Mouse (Mus musculus) limb, embryonic 14.5 days (tissue): ENCODE data around the gene Fzd10. TPM values are rescaled to one million over a fixed set of nuclear protein-coding genes. Genes with fewer than 3 reads are reported as not detected.

Experiments
- ATAC-seq: fragments of 200-750 bp; cut with Nextera tagmentation; 2 replicates; pipeline ENCODE4 v1.8.0; 2017; ENCODE audit warnings: low read depth, moderate number of reproducible peaks, moderate TSS enrichment; ENCODE audit not compliant: low FRiP score
- DNase-seq: peaks from one replicate; pipeline ENCODE4 v3.0.0-alpha.2; 2015; ENCODE audit warnings: low spot score
- H3K27ac ChIP-seq: fragments of 300-500 bp; sonication (generic); replicated peaks from 2 replicates; pipeline ENCODE4 v1.5.1; 2014; ENCODE audit warnings: low read depth, mild to moderate bottlenecking, low read length, moderate library complexity, mixed read lengths
- H3K27me3 ChIP-seq: fragments of 300-500 bp; sonication (generic); 2 replicates; pipeline ENCODE4 v1.6.1; 2014; ENCODE audit warnings: low read length, mixed read lengths; ENCODE audit not compliant: control insufficient read depth, insufficient read depth
- H3K36me3 ChIP-seq: fragments of 300-500 bp; sonication (generic); 2 replicates; pipeline ENCODE4 v1.6.1; 2014; ENCODE audit warnings: mild to moderate bottlenecking, low read length, moderate library complexity, mixed read lengths; ENCODE audit not compliant: control insufficient read depth, insufficient read depth
- H3K4me1 ChIP-seq: fragments of 300-500 bp; sonication (generic); 2 replicates; pipeline ENCODE4 v1.6.1; 2014; ENCODE audit warnings: antibody characterized with exemption, low read length, mixed read lengths; ENCODE audit not compliant: control insufficient read depth, insufficient read depth
- H3K4me2 ChIP-seq: fragments of 300-500 bp; sonication (generic); replicated peaks from 2 replicates; pipeline ENCODE4 v1.6.1; 2014; ENCODE audit warnings: low read depth, mild to moderate bottlenecking, low read length, moderate library complexity; ENCODE audit not compliant: severe bottlenecking
- H3K4me3 ChIP-seq: fragments of 300-500 bp; sonication (generic); replicated peaks from 2 replicates; pipeline ENCODE4 v1.5.1; 2014; ENCODE audit warnings: low read length
- H3K9ac ChIP-seq: fragments of 300-500 bp; sonication (generic); 2 replicates; pipeline ENCODE4 v1.6.1; 2014; ENCODE audit warnings: mild to moderate bottlenecking, low read depth, low read length, moderate library complexity; ENCODE audit not compliant: severe bottlenecking
- H3K9me3 ChIP-seq: fragments of 300-500 bp; sonication (generic); 2 replicates; pipeline ENCODE4 v1.6.1; 2016; ENCODE audit warnings: low read length; ENCODE audit not compliant: control insufficient read depth
- POLR2A ChIP-seq: fragments of 200-500 bp; IDR thresholded peaks from 2 replicates; pipeline ENCODE4 v1.8.0; 2012; ENCODE audit warnings: inconsistent platforms, mild to moderate bottlenecking, moderate library complexity, borderline replicate concordance; ENCODE audit not compliant: insufficient read depth, insufficient read length; ENCODE audit errors: extremely low read depth
- WGBS: fragments of 180-500 bp; shearing (Covaris S2); extraction: QIAGEN DNeasy Blood & Tissue Kit; methylation state at CpG from one replicate; pipeline ENCODE4 v1.1.7; 2014; 5-methylcytosine and 5-hydroxymethylcytosine counted together
- polyA plus RNA-seq, 2 experiments: library from polyadenylated mRNA; depleted of rRNA in 1 of 2; stranded (reverse) in 1 of 2; unstranded in 1 of 2; fragments of >200 nt; fragmentation: Nextera tagmentation in 1 of 2; extraction: Ambion mirVana in 1 of 2; gene quantifications; 2 replicates each; pipeline versions ENCODE4 v1.2.1 to v1.2.3; 2012 to 2014

Gene Fzd10
- polyA plus RNA-seq, 2 experiments, result 12.5 to 23.1 TPM

DNA sequence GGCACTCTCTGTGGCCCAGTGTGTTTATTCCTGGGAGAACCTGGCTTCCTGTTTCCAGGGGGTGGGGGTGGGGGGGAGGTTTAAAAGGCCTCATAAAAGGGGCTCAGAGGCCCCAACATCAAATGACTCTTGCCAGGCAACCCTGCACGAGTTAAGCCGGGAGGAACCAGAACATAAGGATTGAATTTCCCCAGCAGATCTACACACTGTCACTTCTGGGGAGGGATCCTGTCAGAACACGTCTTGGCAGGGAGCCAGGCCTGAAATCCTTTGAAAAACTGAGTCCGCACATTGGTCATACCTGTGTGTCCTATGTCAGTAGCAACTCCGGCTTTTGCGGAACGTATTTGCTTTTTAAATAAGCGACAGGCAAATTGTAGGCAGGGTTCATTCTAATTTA lies 19.3 kb downstream of the Fzd10 start:
- Histone ChIP-seq H3K4me3 (no peak overlapping the region), H3K4me2 (peak overlapping the region; percentile 14), H3K9ac (no peak overlapping the region), H3K36me3 (no peaks in the 10 kb centered on the region), H3K27ac (0 out of 2 replicates have a peak overlapping the region, but pooled peaks have one; percentile 20), H3K4me1 (peaks cover 37% of the 10 kb centered on the region), H3K9me3 (no peaks in the 10 kb centered on the region), H3K27me3 (no peaks in the 10 kb centered on the region)
- ATAC-seq (no peak), DNase-seq (peak; percentile 66)
- no peak for TF ChIP-seq POLR2A
- WGBS, result 4% methylated on average over 8 of the region's 8 CpGs

DNA sequence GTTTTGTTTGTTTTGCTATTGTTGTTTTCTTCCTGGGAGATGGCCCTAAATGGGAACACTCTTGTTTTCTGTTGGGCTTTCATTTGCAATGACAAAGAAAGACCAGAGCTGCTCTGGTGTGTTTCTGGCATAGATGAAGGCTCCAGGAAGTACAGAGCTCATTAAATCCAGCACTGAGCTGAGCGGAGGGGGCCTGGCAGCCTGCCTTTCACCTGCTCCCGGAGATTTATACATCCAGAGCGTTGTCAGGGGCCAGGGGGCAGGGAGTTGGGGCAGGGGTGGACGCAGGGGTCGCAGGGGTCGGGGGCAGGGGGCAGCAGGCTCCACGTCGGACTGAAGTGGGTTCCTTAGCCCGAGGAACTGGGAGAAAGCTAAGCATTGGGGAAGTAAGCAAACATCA lies 19.8 kb downstream of the Fzd10 start:
- WGBS, result 4% methylated on average over 9 of the region's 9 CpGs
- TF ChIP-seq POLR2A, result no peak
- no peak for DNase-seq
- H3K9ac ChIP-seq, result no peak overlapping the region
- no peak overlapping the region for H3K4me2 ChIP-seq
- no peaks in the 10 kb centered on the region for H3K36me3 ChIP-seq
- peak; percentile 63; the same call in 1 of the 2 replicates for ATAC-seq
- H3K9me3 ChIP-seq, result no peaks in the 10 kb centered on the region
- no peak overlapping the region for H3K4me3 ChIP-seq
- 0 out of 2 replicates have a peak overlapping the region, but pooled peaks have one; percentile 28 for H3K27ac ChIP-seq
- no peaks in the 10 kb centered on the region for H3K27me3 ChIP-seq
- H3K4me1 ChIP-seq, result peaks cover 37% of the 10 kb centered on the region

DNA sequence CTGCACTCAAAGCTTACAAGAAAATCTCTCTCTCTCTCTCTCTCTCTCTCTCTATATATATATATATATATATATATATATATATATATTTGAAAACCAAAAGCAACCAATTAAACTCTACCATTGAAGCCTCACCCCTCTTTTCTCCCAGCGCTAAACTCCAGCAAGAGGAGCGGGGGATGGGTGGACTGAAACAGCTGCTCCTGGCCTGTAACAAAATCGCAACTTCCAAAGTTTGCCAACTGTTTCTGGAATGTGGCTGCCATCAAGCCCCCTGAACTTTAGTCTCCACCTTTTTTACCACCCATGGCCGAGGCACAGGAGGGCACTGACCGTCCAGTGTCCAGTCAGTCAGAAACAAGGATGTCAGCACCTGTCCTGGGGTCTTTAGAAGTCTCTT lies 27.1 kb downstream of the Fzd10 start:
- no peaks in the 10 kb centered on the region for H3K9me3 ChIP-seq
- H3K9ac ChIP-seq, result no peak overlapping the region
- TF ChIP-seq POLR2A, result no peak
- no peak overlapping the region for H3K27ac ChIP-seq
- DNase-seq (peak; percentile 49), ATAC-seq (0 out of 2 replicates have a peak, but pooled peaks have one; percentile 47)
- H3K36me3 ChIP-seq, result no peaks in the 10 kb centered on the region
- peaks cover 6% of the 10 kb centered on the region for H3K4me1 ChIP-seq
- WGBS, result 25% methylated on average over 5 of the region's 5 CpGs
- no peak overlapping the region for H3K4me2 ChIP-seq
- no peak overlapping the region for H3K4me3 ChIP-seq
- no peaks in the 10 kb centered on the region for H3K27me3 ChIP-seq

DNA sequence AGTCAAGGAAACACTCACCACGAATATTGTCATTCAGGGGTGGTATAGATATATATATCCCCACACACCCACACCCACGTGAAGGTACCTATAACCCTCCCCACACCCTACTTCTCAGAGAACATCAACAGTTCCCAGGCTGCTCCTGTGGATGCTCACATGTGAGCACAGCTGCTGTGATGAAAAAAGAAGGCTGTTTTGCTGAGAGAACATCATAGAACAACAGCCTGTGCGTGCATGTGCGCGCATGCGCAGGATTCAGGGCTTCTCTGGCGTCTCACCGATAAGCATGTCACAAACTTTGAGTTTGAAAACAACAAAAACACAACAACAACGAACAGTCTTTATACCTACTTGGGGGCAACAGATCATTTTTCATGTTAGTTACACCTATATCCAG lies 36.0 kb downstream of the Fzd10 start:
- Histone ChIP-seq H3K27me3 (no peaks in the 10 kb centered on the region), H3K9ac (no peak overlapping the region), H3K4me2 (peak overlapping the region; percentile 23), H3K36me3 (no peaks in the 10 kb centered on the region), H3K4me1 (peaks cover 4% of the 10 kb centered on the region; the same call in 1 of the 2 replicates), H3K27ac (no peak overlapping the region), H3K4me3 (no peak overlapping the region; the same call in 1 of the 2 replicates), H3K9me3 (no peaks in the 10 kb centered on the region)
- TF ChIP-seq POLR2A, result no peak
- DNase-seq (no peak), ATAC-seq (peak; percentile 26; the same call in 1 of the 2 replicates)
- WGBS, result 56% methylated on average over 9 of the region's 9 CpGs

DNA sequence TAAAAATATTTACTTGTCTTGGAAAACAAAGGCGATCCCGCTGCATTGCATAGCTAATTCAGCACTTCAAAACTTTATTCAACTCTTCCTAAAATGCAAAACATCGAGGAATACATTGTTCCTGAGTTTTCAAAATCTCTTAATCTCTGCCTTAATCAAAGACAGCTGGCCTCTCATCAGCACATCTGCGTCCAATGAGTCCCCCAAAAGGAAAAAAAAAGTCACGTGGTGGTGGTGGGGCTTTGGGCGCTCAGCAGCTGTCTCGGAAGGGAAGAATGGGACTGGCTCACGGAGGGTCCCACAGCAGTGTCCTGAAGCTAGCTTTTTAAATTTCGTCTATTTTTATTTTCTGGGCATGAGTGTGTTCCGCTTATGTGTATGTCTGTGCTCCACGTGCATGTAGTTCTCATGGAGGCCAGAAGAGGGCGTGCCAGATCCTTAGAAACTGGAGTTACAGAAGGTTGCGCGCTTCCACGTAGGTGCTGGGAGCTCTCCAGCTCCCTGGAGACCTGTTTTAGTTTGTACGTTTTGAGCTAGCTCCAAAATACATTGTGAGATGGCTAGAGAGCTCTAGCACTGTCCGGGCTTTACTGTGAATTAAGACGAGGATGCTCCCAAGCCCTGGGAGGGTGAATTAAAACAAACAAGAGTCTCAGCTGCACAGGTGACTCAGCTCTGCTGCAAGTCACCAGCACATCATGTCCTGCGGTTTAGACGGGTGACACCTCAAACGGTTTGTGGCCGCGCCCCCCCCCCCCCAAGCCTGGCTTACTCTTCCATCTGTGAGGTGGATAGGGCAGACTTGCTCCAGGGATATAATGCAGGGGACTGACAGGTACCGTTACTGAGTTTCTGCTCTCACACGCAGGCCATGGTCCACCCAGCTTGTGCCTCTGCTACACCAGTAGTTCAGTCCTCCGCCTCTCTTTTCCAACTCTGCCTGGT lies 36.7 kb downstream of the Fzd10 start:
- peak; percentile 65 for DNase-seq
- no peak for TF ChIP-seq POLR2A
- Histone ChIP-seq H3K4me3 (no peak overlapping the region; the same call in 1 of the 2 replicates), H3K9me3 (no peaks in the 10 kb centered on the region), H3K36me3 (no peaks in the 10 kb centered on the region), H3K4me2 (peak overlapping the region; percentile 23; the same call in 1 of the 2 replicates), H3K27me3 (no peaks in the 10 kb centered on the region), H3K4me1 (peaks cover 4% of the 10 kb centered on the region; the same call in 1 of the 2 replicates), H3K9ac (no peak overlapping the region), H3K27ac (no peak overlapping the region)
- 68% methylated on average over 26 of the region's 26 CpGs for WGBS
- ATAC-seq, result peak; percentile 62; the same call in 1 of the 2 replicates
